Mouse (Mus musculus) heart, postnatal 0 days (tissue): Measurements from ENCODE around the gene Ston2. TPM values are rescaled to one million over a fixed set of nuclear protein-coding genes. Genes with fewer than 3 reads are reported as not detected.

Source experiments
- ATAC-seq: fragments of 200-750 bp; cut with Nextera tagmentation; 2 replicates; pipeline ENCODE4 v1.8.0; 2017; ENCODE audit warnings: low read depth, moderate number of reproducible peaks, moderate library complexity; ENCODE audit not compliant: insufficient read depth
- DNase-seq: peaks from one replicate; pipeline ENCODE4 v3.0.0-alpha.2; 2016; ENCODE audit warnings: low spot score
- H3K27ac ChIP-seq: fragments of 300-500 bp; sonication (generic); 2 replicates; pipeline ENCODE4 v1.5.1; 2014; ENCODE audit warnings: low read depth, mild to moderate bottlenecking
- H3K27me3 ChIP-seq: fragments of 300-500 bp; sonication (generic); 2 replicates; pipeline ENCODE4 v1.6.1; 2014; ENCODE audit warnings: low read length, mixed read lengths; ENCODE audit not compliant: control insufficient read depth, insufficient read depth
- H3K36me3 ChIP-seq: fragments of 300-500 bp; sonication (generic); replicated peaks from 2 replicates; pipeline ENCODE4 v1.6.1; 2014; ENCODE audit warnings: low read length, mixed read lengths; ENCODE audit not compliant: control insufficient read depth, insufficient read depth
- H3K4me1 ChIP-seq: fragments of 300-500 bp; sonication (generic); 2 replicates; pipeline ENCODE4 v1.6.1; 2014; ENCODE audit warnings: antibody characterized with exemption; ENCODE audit not compliant: control insufficient read depth, insufficient read depth
- H3K4me2 ChIP-seq: fragments of 300-500 bp; sonication (generic); 2 replicates; pipeline ENCODE4 v1.6.1; 2014; ENCODE audit warnings: low read depth, mild to moderate bottlenecking, low read length, moderate library complexity
- H3K4me3 ChIP-seq: fragments of 300-500 bp; sonication (generic); 2 replicates; pipeline ENCODE4 v1.5.1; 2014; ENCODE audit warnings: low read depth, low read length
- H3K9ac ChIP-seq: fragments of 300-500 bp; sonication (generic); replicated peaks from 2 replicates; pipeline ENCODE4 v1.6.1; 2014; ENCODE audit warnings: low read depth, low read length, mixed read lengths
- H3K9me3 ChIP-seq: fragments of 300-500 bp; sonication (generic); replicated peaks from 2 replicates; pipeline ENCODE4 v1.6.1; 2016; ENCODE audit warnings: low read length; ENCODE audit not compliant: control insufficient read depth
- CTCF ChIP-seq: IDR thresholded peaks from 2 replicates; pipeline ENCODE4 v1.5.1; 2016; ENCODE audit warnings: antibody characterized with exemption, control low read depth, low read depth
- EP300 ChIP-seq: IDR thresholded peaks from 2 replicates; pipeline ENCODE4 v1.6.1; 2016; ENCODE audit warnings: antibody characterized with exemption, low read depth
- WGBS: fragments of 180-500 bp; shearing (Covaris S2); extraction: QIAGEN DNeasy Blood & Tissue Kit; methylation state at CpG from one replicate; pipeline ENCODE4 v1.1.7; 2014; 5-methylcytosine and 5-hydroxymethylcytosine counted together
- polyA plus RNA-seq: library from polyadenylated mRNA; unstranded; fragments of >200 nt; fragmentation: Nextera tagmentation; extraction: Ambion mirVana; gene quantifications from 2 replicates; pipeline ENCODE4 v1.2.1, GENCODE M21; 2015
- total RNA-seq: library from RNA; depleted of rRNA; stranded (reverse); fragments of >200 nt; gene quantifications from 2 replicates; pipeline ENCODE4 v1.2.3, GENCODE M21; 2014; ENCODE audit warnings: low replicate concordance

Gene Ston2
- total and polyA plus RNA-seq, 2 experiments from 2014 or later: 0.57 to 0.95 TPM

- no peak overlapping the region for H3K9ac ChIP-seq
- no peak overlapping the region for H3K4me2 ChIP-seq
- no peaks in the 10 kb centered on the region for H3K36me3 ChIP-seq
- 33% methylated on average over 3 of the region's 3 CpGs for WGBS
- no peak overlapping the region for H3K27ac ChIP-seq
- DNase-seq: no peak
- H3K4me3 ChIP-seq: no peak overlapping the region
- H3K27me3 ChIP-seq: no peaks in the 10 kb centered on the region
- peak; percentile 51; the same call in 1 of the 2 replicates for ATAC-seq
- no peak for TF ChIP-seq CTCF
- no peak for TF ChIP-seq EP300
- H3K4me1 ChIP-seq: 0 out of 2 replicates have a peak, but pooled peaks cover 4% of the 10 kb centered on the region
- H3K9me3 ChIP-seq: no peaks in the 10 kb centered on the region
Measured at GRCm38 (mm10) chr12:91654399-91655122, 133.6 kb downstream of the Ston2 start.

GRCm38 (mm10) chr12:91648426-91648825 is 139.8 kb downstream of the Ston2 start:
- TF ChIP-seq EP300: no peak
- TF ChIP-seq CTCF: no peak
- 0 out of 2 replicates have a peak, but pooled peaks cover 5% of the 10 kb centered on the region for H3K4me1 ChIP-seq
- H3K36me3 ChIP-seq: no peaks in the 10 kb centered on the region
- H3K9ac ChIP-seq: no peak overlapping the region
- DNase-seq: no peak
- WGBS: 93% methylated on average over 17 of the region's 17 CpGs
- H3K4me3 ChIP-seq: no peak overlapping the region
- H3K27ac ChIP-seq: no peak overlapping the region
- H3K4me2 ChIP-seq: no peak overlapping the region
- 0 out of 2 replicates have a peak, but pooled peaks cover 3% of the 10 kb centered on the region for H3K9me3 ChIP-seq
- H3K27me3 ChIP-seq: no peaks in the 10 kb centered on the region
- no peak for ATAC-seq

DNA sequence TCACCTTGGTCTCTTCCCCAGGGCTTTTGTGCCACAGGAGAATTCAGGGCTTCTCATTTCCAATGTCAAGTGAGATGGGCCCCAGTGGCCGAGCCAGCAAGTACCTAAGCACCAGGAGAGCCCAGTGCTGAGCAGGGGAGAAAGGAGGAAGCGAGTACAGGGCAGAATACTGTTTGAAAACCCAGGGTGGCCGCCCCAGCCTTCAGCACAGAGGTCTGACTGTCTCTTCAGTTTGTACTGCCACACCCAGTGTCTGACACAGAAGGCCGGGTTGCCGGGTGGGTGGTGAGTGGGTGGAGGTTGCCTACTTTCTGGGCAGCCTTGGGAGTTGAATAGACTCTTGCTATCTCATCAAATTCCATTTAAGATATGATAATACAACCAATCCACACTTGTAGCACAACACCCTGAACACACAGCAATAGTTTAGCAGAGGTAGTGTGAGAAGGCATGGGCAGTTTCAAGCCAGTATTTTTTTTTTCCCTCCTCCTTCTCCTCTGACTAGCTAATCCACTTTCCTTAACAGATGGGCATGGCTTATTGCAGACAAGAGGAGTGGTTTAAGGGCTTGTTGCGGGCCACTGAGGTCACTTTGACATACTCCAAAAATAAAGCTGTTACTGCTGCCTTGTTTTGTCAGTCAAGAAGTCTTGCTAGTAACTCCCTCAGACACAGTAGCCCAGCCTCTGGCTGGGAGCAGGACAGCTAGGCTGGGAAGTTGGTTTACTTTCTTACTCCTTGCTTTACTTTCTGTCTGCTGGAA is 142.6 kb downstream of the Ston2 start:
- Histone ChIP-seq H3K27ac (peak overlapping the region; percentile 5; the same call in 1 of the 2 replicates), H3K4me2 (peak overlapping the region; percentile 29), H3K27me3 (0 out of 2 replicates have a peak, but pooled peaks cover 6% of the 10 kb centered on the region), H3K9me3 (0 out of 2 replicates have a peak, but pooled peaks cover 3% of the 10 kb centered on the region), H3K4me3 (no peak overlapping the region), H3K36me3 (no peaks in the 10 kb centered on the region), H3K9ac (no peak overlapping the region), H3K4me1 (peaks cover 10% of the 10 kb centered on the region; the same call in 1 of the 2 replicates)
- ATAC-seq (peak; percentile 39; the same call in 1 of the 2 replicates), DNase-seq (peak; percentile 32)
- no peak for TF ChIP-seq EP300
- no peak for TF ChIP-seq CTCF
- WGBS: 46% methylated on average over 6 of the region's 6 CpGs

DNA sequence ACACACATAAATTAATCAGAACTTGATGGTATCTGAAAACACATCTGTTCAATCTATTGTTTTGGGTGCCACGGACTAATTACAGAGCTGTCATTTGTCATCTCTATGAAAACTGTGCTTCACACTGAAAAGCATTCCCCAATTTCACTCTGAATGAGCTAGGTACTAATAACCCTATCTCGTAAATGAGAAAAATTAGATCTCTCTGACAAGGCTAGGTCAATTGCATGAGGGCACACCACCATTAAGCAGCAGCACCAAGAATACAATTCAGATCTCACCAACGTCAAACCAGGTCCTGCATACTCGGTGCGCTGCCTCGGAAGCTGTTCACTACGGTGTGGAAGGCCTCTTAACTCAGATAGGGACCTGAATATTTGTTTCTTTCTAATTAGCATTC is 145.0 kb downstream of the Ston2 start:
- DNase-seq (no peak), ATAC-seq (no peak)
- H3K4me2 ChIP-seq: no peak overlapping the region
- no peak overlapping the region for H3K9ac ChIP-seq
- 0 out of 2 replicates have a peak, but pooled peaks cover 3% of the 10 kb centered on the region for H3K9me3 ChIP-seq
- H3K4me3 ChIP-seq: no peak overlapping the region
- 92% methylated on average over 7 of the region's 7 CpGs for WGBS
- TF ChIP-seq EP300 (no peak), CTCF (no peak)
- H3K27me3 ChIP-seq: 0 out of 2 replicates have a peak, but pooled peaks cover 6% of the 10 kb centered on the region
- H3K27ac ChIP-seq: no peak overlapping the region
- H3K4me1 ChIP-seq: peaks cover 10% of the 10 kb centered on the region; the same call in 1 of the 2 replicates
- no peaks in the 10 kb centered on the region for H3K36me3 ChIP-seq

GRCm38 (mm10) chr12:91642426-91643093 is 145.6 kb downstream of the Ston2 start:
- Histone ChIP-seq H3K36me3 (no peaks in the 10 kb centered on the region), H3K4me2 (no peak overlapping the region), H3K27me3 (0 out of 2 replicates have a peak, but pooled peaks cover 6% of the 10 kb centered on the region), H3K4me3 (no peak overlapping the region), H3K27ac (no peak overlapping the region), H3K9me3 (no peaks in the 10 kb centered on the region), H3K9ac (no peak overlapping the region), H3K4me1 (peaks cover 10% of the 10 kb centered on the region; the same call in 1 of the 2 replicates)
- ATAC-seq (no peak), DNase-seq (no peak)
- WGBS: 91% methylated on average over 12 of the region's 12 CpGs
- no peak for TF ChIP-seq EP300
- no peak for TF ChIP-seq CTCF
